Mouse (Mus musculus): Measurements from ENCODE around the gene Mier2.

- TF ChIP-seq POLR2A (IDR thresholded peaks at IDR 0.05; ENCODE audit: borderline replicate concordance, extremely low read depth, low read depth, low read length) (no peak), CTCF (IDR thresholded peaks at IDR 0.05; ENCODE audit: insufficient read depth, low read length) (no peak)
Observed at GRCm38 (mm10) chr10:79542171-79542570, 12.8 kb downstream of the Mier2 start.
